18 mouse cellular contexts compared by ENCODE assay signal in genomic region chr11:106106047-106106587, GRCm38 (mm10). TPM values are rescaled to one million over a fixed set of nuclear protein-coding genes. Genes with fewer than 3 reads are reported as not detected.
DNase-seq lines count a peak whose midpoint lies in the region; ATAC-seq and TF ChIP-seq lines count a peak whose summit lies in the region.
"Had no signal": no experiment of that assay in that cellular context is flagged by ENCODE, and none has a peak within 500 bp of the region (broad histone marks: within the 10 kb centered on the region; RNA-seq: fewer than 3 reads in every experiment).

No protein-coding gene starts in this region.

- no peak overlapping the region for H3K4me3 ChIP-seq in heart, embryonic 12.5 days
- peak overlapping the region; percentile 45 to 49 for H3K4me3 ChIP-seq in MEL (ENCODE audit: control insufficient read depth in 1 of 2, insufficient read depth in 1 of 2, low read depth in 2 of 2, low read length in 2 of 2)
- H3K4me3 ChIP-seq: left cerebral cortex, adult 2 months; liver, embryonic 13.5 days; neural tube, embryonic 15.5 days had no signal

- WGBS in heart, embryonic 12.5 days = 76% methylated on average over 8 of the region's 8 CpGs

- peaks cover 14% of the 10 kb centered on the region; the same call in 1 of the 2 replicates for H3K36me3 ChIP-seq in heart, embryonic 12.5 days
- H3K36me3 ChIP-seq in MEL (ENCODE audit: control insufficient read depth in 1 of 2, insufficient read depth in 2 of 2, low read length in 2 of 2) = peaks cover 0 to 6% of the 10 kb centered on the region in 2 experiments; a peak in 2 of 4 replicates
- H3K36me3 ChIP-seq: liver, embryonic 13.5 days had no signal

- no peak for TF ChIP-seq POLR2A in MEL (IDR thresholded peaks at IDR 0.05; ENCODE audit: control insufficient read depth in 1 of 2, insufficient read depth in 1 of 2, low read depth in 1 of 2, low read length in 2 of 2, poor library complexity in 1 of 2)

- no peak overlapping the region for H3K27ac ChIP-seq in heart, embryonic 12.5 days (ENCODE audit: poor library complexity, severe bottlenecking)
- H3K27ac ChIP-seq in MEL (ENCODE audit: control insufficient read depth, low read depth, low read length) = peak overlapping the region; percentile 64
- H3K27ac ChIP-seq: left cerebral cortex, adult 2 months; liver, embryonic 13.5 days; neural tube, embryonic 15.5 days had no signal

- no peak for TF ChIP-seq CTCF in MEL (IDR thresholded peaks at IDR 0.05 in 2 of 3, conservative IDR thresholded peaks at IDR 0.05 in 1 of 3; ENCODE audit: control insufficient read depth in 1 of 3, insufficient read depth in 1 of 3, low read depth in 2 of 3, low read length in 3 of 3, poor library complexity in 1 of 3, severe bottlenecking in 1 of 3)

- H3K9ac ChIP-seq in heart, embryonic 12.5 days = no peak overlapping the region
- peak overlapping the region; percentile 53 for H3K9ac ChIP-seq in MEL (ENCODE audit: control insufficient read depth, low read depth, low read length, poor library complexity, severe bottlenecking)
- H3K9ac ChIP-seq: liver, embryonic 13.5 days; neural tube, embryonic 15.5 days had no signal

- no peaks in the 10 kb centered on the region for H3K27me3 ChIP-seq in heart, embryonic 12.5 days (replicated peaks)
- H3K27me3 ChIP-seq in MEL (ENCODE audit: control insufficient read depth in 1 of 2, insufficient read depth in 2 of 2, low read length in 2 of 2) = no peaks in the 10 kb centered on the region
- H3K27me3 ChIP-seq: liver, embryonic 13.5 days; neural tube, embryonic 15.5 days had no signal

- peak in 1 of 2 experiments; percentile 62; a peak in 1 of 4 replicates for TF ChIP-seq EP300 in MEL (IDR thresholded peaks at IDR 0.05; ENCODE audit: low read depth in 1 of 2, low read length in 2 of 2)

- no peak for TF ChIP-seq RAD21 in MEL (IDR thresholded peaks at IDR 0.05; ENCODE audit: low read depth, low read length)

- no peak for ATAC-seq in heart, embryonic 12.5 days (ENCODE audit: insufficient number of reproducible peaks, low FRiP score)

- H3K79me2 ChIP-seq in MEL (ENCODE audit: control insufficient read depth, insufficient read depth, low read length, poor library complexity) = no peaks in the 10 kb centered on the region

- peaks cover 5% of the 10 kb centered on the region; the same call in 1 of the 2 replicates for H3K4me1 ChIP-seq in heart, embryonic 12.5 days (replicated peaks)
- H3K4me1 ChIP-seq in MEL (ENCODE audit: control insufficient read depth in 1 of 2, insufficient read depth in 2 of 2, low read length in 2 of 2) = peaks cover 5 to 7% of the 10 kb centered on the region in 2 experiments; a peak in 3 of 4 replicates
- H3K4me1 ChIP-seq: liver, embryonic 13.5 days; neural tube, embryonic 15.5 days had no signal

- DNase-seq in heart, postnatal 4 days = peak; percentile 6
- DNase-seq in MEL (ENCODE audit: low read depth, low spot score) = peak; percentile 88
- peak; percentile 10 for DNase-seq in lung, postnatal 14 days
- peak; percentile 24 to 35 for DNase-seq in spleen, adult 18-20 months
- DNase-seq in retina, embryonic 14.5 days (ENCODE audit: low spot score) = no peak
- no peak for DNase-seq in yolk sac, embryonic 10.5 days (ENCODE audit: low spot score)
- no peak for DNase-seq in ovary, postnatal 10 days (ENCODE audit: low spot score)
- DNase-seq: adrenal gland, postnatal 36 days; cerebellum, postnatal 36 days; kidney, postnatal 10 days; liver, embryonic 13.5 days; midbrain, embryonic 14.5 days had no signal

- H3K4me2 ChIP-seq in heart, embryonic 12.5 days = no peak overlapping the region
- H3K4me2 ChIP-seq: heart, embryonic 11.5 days; liver, embryonic 13.5 days; neural tube, embryonic 15.5 days had no signal

- H3K9me3 ChIP-seq in heart, embryonic 12.5 days (replicated peaks) = no peaks in the 10 kb centered on the region
- no peaks in the 10 kb centered on the region for H3K9me3 ChIP-seq in MEL (replicated peaks; ENCODE audit: insufficient read depth, low read length)
- H3K9me3 ChIP-seq: liver, embryonic 13.5 days; neural tube, embryonic 15.5 days had no signal

TF ChIP-seq in MEL, 35 proteins besides CTCF, POLR2A, EP300 and RAD21:
- peak; percentile 46; the same call in 1 of the 2 replicates for TF ChIP-seq MYC (IDR thresholded peaks at IDR 0.05; ENCODE audit: low read depth, low read length)
- no peak for TF ChIP-seq POLR2AphosphoS5 (IDR thresholded peaks at IDR 0.05; ENCODE audit: borderline replicate concordance, low read depth, low read length)
- TF ChIP-seq TBP (IDR thresholded peaks at IDR 0.05; ENCODE audit: low read depth, low read length) = peak; percentile 66
- 0 out of 2 replicates have a peak, but pooled peaks have one; percentile 21 for TF ChIP-seq HCFC1 (IDR thresholded peaks at IDR 0.05; ENCODE audit: low read depth, low read length)
- no peak for TF ChIP-seq ZMIZ1 (IDR thresholded peaks at IDR 0.05; ENCODE audit: low read depth, low read length)
- TF ChIP-seq ETS1 (IDR thresholded peaks at IDR 0.05; ENCODE audit: low read depth, low read length) = no peak
- TF ChIP-seq UBTF (IDR thresholded peaks at IDR 0.05; ENCODE audit: borderline replicate concordance, insufficient read depth, low read depth, low read length) = no peak
- TF ChIP-seq MYB (IDR thresholded peaks at IDR 0.05; ENCODE audit: low read depth, low read length) = no peak
- no peak for TF ChIP-seq ELF1 (IDR thresholded peaks at IDR 0.05; ENCODE audit: low read depth, low read length)
- TF ChIP-seq CHD1 (IDR thresholded peaks at IDR 0.05; ENCODE audit: low read depth, low read length) = no peak
- no peak for TF ChIP-seq MEF2A (IDR thresholded peaks at IDR 0.05; ENCODE audit: extremely low read depth, insufficient replicate concordance, low read depth, low read length, poor library complexity, severe bottlenecking)
- TF ChIP-seq SIN3A (IDR thresholded peaks at IDR 0.05; ENCODE audit: low read length) = peak; percentile 42; the same call in 1 of the 2 replicates
- no peak for TF ChIP-seq ZNF384 (IDR thresholded peaks at IDR 0.05; ENCODE audit: low read depth, low read length)
- no peak for TF ChIP-seq ZC3H11A (IDR thresholded peaks at IDR 0.05; ENCODE audit: low read depth, low read length)
- no peak for TF ChIP-seq GATA1 (IDR thresholded peaks at IDR 0.05; ENCODE audit: low read depth, low read length)
- peak; percentile 56; the same call in 1 of the 2 replicates for TF ChIP-seq RCOR1 (IDR thresholded peaks at IDR 0.05; ENCODE audit: low read depth, low read length)
- peak; percentile 78 for TF ChIP-seq CHD2 (IDR thresholded peaks at IDR 0.05; ENCODE audit: low read length)

RNA-seq across cellular contexts. Expression of gene Map3k3, which starts 21.7 kb away (rescaled TPM):
- total RNA-seq in heart, postnatal 4 days (2021) = 10 to 100 TPM; 55.6 to 55.8 TPM
- 35.0 and 35.3 TPM in 2 replicates for polyA plus RNA-seq in heart, embryonic 12.5 days (2016; fragmentation: Nextera tagmentation; extraction: Ambion mirVana)
- total RNA-seq in MEL (2012; rRNA removed) = 10.5 and 14.6 TPM in 2 replicates
- polyA plus RNA-seq in MEL (2012; ENCODE audit: insufficient read depth in 1 of 2, insufficient read length in 2 of 2, low read depth in 1 of 2, low replicate concordance in 2 of 2, missing spikeins in 1 of 2) = 10 to 100 TPM in 1 of 2 experiments, not detected in 1; 14.3 TPM

RNA-seq across cellular contexts. Expression of gene Taco1, which starts 40.3 kb away (rescaled TPM):
- total RNA-seq in heart, postnatal 4 days (2021) = 10 to 100 TPM; 41.1 to 41.5 TPM
- polyA plus RNA-seq in heart, embryonic 12.5 days (2016; fragmentation: Nextera tagmentation; extraction: Ambion mirVana) = 9.0 and 11.8 TPM in 2 replicates
- total RNA-seq in MEL (2012; rRNA removed) = 33.3 and 35.0 TPM in 2 replicates
- 10 to 100 TPM in 1 of 2 experiments, not detected in 1; 33.1 TPM for polyA plus RNA-seq in MEL (2012; ENCODE audit: insufficient read depth in 1 of 2, insufficient read length in 2 of 2, low read depth in 1 of 2, low replicate concordance in 2 of 2, missing spikeins in 1 of 2)

RNA-seq across cellular contexts. Expression of gene Gm10840, which starts 54.5 kb away (rescaled TPM):
- total RNA-seq in heart, postnatal 4 days (2021) = not detected
- polyA plus RNA-seq in heart, embryonic 12.5 days (2016; fragmentation: Nextera tagmentation; extraction: Ambion mirVana) = not detected in 2 replicates
- total RNA-seq in MEL (2012; rRNA removed) = not detected in 2 replicates
- not detected for polyA plus RNA-seq in MEL (2012; ENCODE audit: insufficient read depth in 1 of 2, insufficient read length in 2 of 2, low read depth in 1 of 2, low replicate concordance in 2 of 2, missing spikeins in 1 of 2)
- total RNA-seq: adrenal gland, postnatal 36 days; left cerebral cortex, adult 2 months had no signal
- polyA plus RNA-seq: C2C12; frontal cortex, adult 2 months; heart, embryonic 11.5 days; liver, embryonic 13.5 days; midbrain, embryonic 14.5 days; neural tube, embryonic 15.5 days had no signal

RNA-seq across cellular contexts. Expression of gene Limd2, which starts 54.5 kb away (rescaled TPM):
- total RNA-seq in heart, postnatal 4 days (2021) = 10 to 100 TPM; 21.6 to 21.8 TPM
- polyA plus RNA-seq in heart, embryonic 12.5 days (2016; fragmentation: Nextera tagmentation; extraction: Ambion mirVana) = 125 and 135 TPM in 2 replicates
- total RNA-seq in MEL (2012; rRNA removed) = 58.6 and 103 TPM in 2 replicates
- 100 to 1,000 TPM in 1 of 2 experiments, not detected in 1; 201 TPM for polyA plus RNA-seq in MEL (2012; ENCODE audit: insufficient read depth in 1 of 2, insufficient read length in 2 of 2, low read depth in 1 of 2, low replicate concordance in 2 of 2, missing spikeins in 1 of 2)

Comparison
In these comparisons a context has a peak if more than half of its experiments do, and no peak if none do; other contexts are left out.
1. DNase-seq: peak in heart, postnatal 4 days (single experiment), MEL (single experiment), lung, postnatal 14 days (single experiment) and spleen, adult 18-20 months (2 of 2); none in retina, embryonic 14.5 days (single experiment), yolk sac, embryonic 10.5 days (single experiment) and ovary, postnatal 10 days (single experiment).